Mouse (Mus musculus): ENCODE results near the gene Gm21767. TPM values are rescaled to one million over a fixed set of nuclear protein-coding genes. Genes with fewer than 3 reads are reported as not detected.
"Not testable (repeated sequence)": the region's sequence is repeated elsewhere in the genome, so short reads cannot be mapped to it uniquely, and the experiment has no call there.

Gm21767 gene
- not detected in 2 replicates for polyA plus RNA-seq (2012; ENCODE audit: insufficient read depth, low replicate concordance)

GRCm38 (mm10) chrY:13941438-13941837, at the start of gene Gm21767:
Gene Gm21767 (plus strand): TSS chrY:13941738.
- not testable (repeated sequence) for H3K36me3 ChIP-seq (replicated peaks; ENCODE audit: low read length); H3K9me3 ChIP-seq; H3K27me3 ChIP-seq (replicated peaks); H3K4me3 ChIP-seq (replicated peaks); H3K4me1 ChIP-seq

Data from megakaryocyte, embryonic 14.5 days (primary cell).